Mouse (Mus musculus) G1E (cell line): ENCODE results near the gene Il20.

Experiments
- CTCF ChIP-seq: IDR thresholded peaks from 2 replicates; pipeline ENCODE4 v1.5.1; 2012; ENCODE audit warnings: low read depth, low read length, inconsistent platforms, mixed read lengths
- GATA1 ChIP-seq: IDR thresholded peaks from 2 replicates; pipeline ENCODE4 v1.6.1; 2012; ENCODE audit warnings: borderline replicate concordance, low read length, inconsistent platforms, mixed read lengths
- TAL1 ChIP-seq: conservative IDR thresholded peaks from 2 replicates; pipeline ENCODE4 v1.6.1; 2012; ENCODE audit warnings: low read depth, low read length, inconsistent platforms, mixed read lengths

DNA sequence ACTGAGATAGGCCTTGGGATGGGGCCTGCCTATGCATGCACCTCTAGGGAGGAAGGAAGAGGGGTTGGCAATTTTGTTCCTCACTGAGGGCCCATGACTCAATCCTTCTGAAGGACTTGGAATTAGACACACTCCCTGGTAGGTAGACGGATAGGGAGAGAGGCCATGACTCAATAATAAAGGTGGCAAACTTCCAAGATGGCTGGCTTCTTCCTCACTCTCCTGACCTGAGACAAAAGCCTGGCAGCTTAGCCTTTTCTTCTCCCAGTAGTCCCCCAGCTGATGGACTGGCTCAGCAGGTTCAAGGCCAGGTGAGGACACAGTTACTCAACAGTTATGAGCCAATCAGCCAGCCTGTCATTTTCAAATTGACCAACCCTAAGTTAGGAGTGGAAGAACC is 18.8 kb downstream of the Il20 start:
- TF ChIP-seq CTCF (no peak), GATA1 (no peak), TAL1 (no peak)
